Mouse (Mus musculus) liver, embryonic 11.5 days (tissue): ENCODE data around the gene Tfpt. TPM values are rescaled to one million over a fixed set of nuclear protein-coding genes. Genes with fewer than 3 reads are reported as not detected.
A peak's percentile ranks its signal among the peaks of the same experiment; 100 is the strongest.

ENCODE experiments used
- ATAC-seq: fragments of 200-750 bp; cut with Nextera tagmentation; replicated peaks from 2 replicates; pipeline ENCODE4 v1.8.0; 2017; ENCODE audit warnings: moderate number of reproducible peaks, mild to moderate bottlenecking, moderate TSS enrichment, moderate library complexity; ENCODE audit not compliant: low FRiP score
- DNase-seq: peaks from one replicate; pipeline ENCODE4 v3.0.0-alpha.2; 2017; ENCODE audit warnings: low spot score
- H3K27ac ChIP-seq: fragments of 300-500 bp; sonication (generic); 2 replicates; pipeline ENCODE4 v1.5.1; 2014; ENCODE audit warnings: mild to moderate bottlenecking, low read depth, low read length, control low read depth
- H3K27me3 ChIP-seq: fragments of 300-500 bp; sonication (generic); replicated peaks from 2 replicates; pipeline ENCODE4 v1.6.1; 2014; ENCODE audit warnings: low read length, mixed read lengths; ENCODE audit not compliant: control insufficient read depth, insufficient read depth
- H3K36me3 ChIP-seq: fragments of 300-500 bp; sonication (generic); 2 replicates; pipeline ENCODE4 v1.6.1; 2014; ENCODE audit warnings: mild to moderate bottlenecking, low read length, moderate library complexity, mixed read lengths; ENCODE audit not compliant: control insufficient read depth, insufficient read depth
- H3K4me1 ChIP-seq: fragments of 300-500 bp; sonication (generic); replicated peaks from 2 replicates; pipeline ENCODE4 v1.6.1; 2014; ENCODE audit warnings: low read length, mixed read lengths; ENCODE audit not compliant: control insufficient read depth, insufficient read depth
- H3K4me2 ChIP-seq: fragments of 300-500 bp; sonication (generic); 2 replicates; pipeline ENCODE4 v1.6.1; 2014; ENCODE audit warnings: mild to moderate bottlenecking, control low read depth, moderate library complexity
- H3K4me3 ChIP-seq: fragments of 300-500 bp; sonication (generic); 2 replicates; pipeline ENCODE4 v1.5.1; 2014; ENCODE audit warnings: low read depth, low read length, control low read depth
- H3K9ac ChIP-seq: fragments of 300-500 bp; sonication (generic); 2 replicates; pipeline ENCODE4 v1.6.1; 2014; ENCODE audit warnings: low read depth, low read length, control low read depth
- H3K9me3 ChIP-seq: fragments of 300-500 bp; sonication (generic); 2 replicates; pipeline ENCODE4 v1.6.1; 2016; ENCODE audit warnings: low read length, inconsistent platforms, mixed read lengths; ENCODE audit not compliant: control insufficient read depth
- WGBS: fragments of 180-500 bp; shearing (Covaris S2); extraction: QIAGEN DNeasy Blood & Tissue Kit; methylation state at CpG from one replicate; pipeline ENCODE4 v1.1.7; 2014; 5-methylcytosine and 5-hydroxymethylcytosine counted together
- polyA plus RNA-seq: library from polyadenylated mRNA; unstranded; fragments of >200 nt; fragmentation: Nextera tagmentation; extraction: Ambion mirVana; gene quantifications from 2 replicates; pipeline ENCODE4 v1.2.1, GENCODE M21; 2014

Gene Tfpt
- polyA plus RNA-seq, result 21.5 and 24.1 TPM in 2 replicates

DNA sequence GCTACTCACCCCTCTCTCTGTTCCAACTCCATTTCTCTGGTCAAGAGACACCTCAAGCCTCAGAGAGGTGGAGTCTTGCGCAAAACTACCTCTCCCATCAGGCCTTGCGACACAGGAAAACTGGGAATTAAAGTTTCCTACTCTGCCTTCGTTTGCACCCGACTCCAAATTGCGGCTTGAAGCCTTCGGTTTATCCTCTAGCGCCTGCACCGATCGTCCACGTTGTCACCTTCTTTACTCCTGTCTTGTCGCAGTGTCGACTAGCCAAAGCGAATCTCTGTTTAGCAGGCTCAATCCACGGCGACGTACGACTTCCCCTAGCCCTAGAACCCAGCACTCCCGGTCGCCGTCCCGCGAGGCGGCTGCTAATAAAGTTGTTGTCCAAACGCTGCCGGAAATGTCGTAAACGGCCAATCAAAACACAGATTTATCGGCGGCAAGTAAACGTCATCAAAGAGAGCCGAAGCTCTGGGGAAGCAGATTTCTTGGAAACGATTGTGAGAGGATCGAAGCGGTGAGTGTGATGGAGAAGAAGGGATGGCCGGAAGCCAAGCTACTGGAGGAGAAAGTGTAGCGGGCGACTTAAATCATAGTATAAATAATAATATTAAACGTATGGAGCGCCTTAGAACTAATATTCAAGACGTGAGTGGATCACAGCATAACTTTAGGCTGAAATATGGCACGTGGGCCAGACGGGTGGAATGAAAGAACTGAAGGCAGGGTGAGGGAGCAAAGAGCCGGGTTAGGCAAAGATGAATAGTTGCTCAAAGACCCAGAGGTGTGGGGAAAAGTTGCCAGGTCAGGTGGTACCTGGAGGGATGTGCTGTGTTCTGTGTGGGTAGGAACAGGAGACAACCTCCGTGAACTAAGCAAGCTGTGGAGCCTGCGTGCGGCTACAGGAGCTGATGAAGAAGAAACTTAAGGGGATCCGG is at the start of gene Tfpt, which contains the start of gene Prpf31:
TSS of gene Tfpt (minus strand) at position 387 of the 935 bp plus-strand sequence.
TSS of gene Prpf31 (plus strand) at position 443 of the 935 bp plus-strand sequence.
- Histone ChIP-seq H3K4me3 (peak within 1 kb of the TSS; percentile 72), H3K9ac (peak within 1 kb of the TSS; percentile 72), H3K27me3 (no peaks in the 10 kb centered on the region), H3K4me1 (peaks cover 15% of the 10 kb centered on the region), H3K4me2 (peak within 1 kb of the TSS; percentile 87), H3K36me3 (peaks cover 8% of the 10 kb centered on the region; the same call in 1 of the 2 replicates), H3K9me3 (no peaks in the 10 kb centered on the region), H3K27ac (peak within 1 kb of the TSS; percentile 40; the same call in 1 of the 2 replicates)
- ATAC-seq (peak; percentile 86), DNase-seq (peak; percentile 94)
- under 1% methylated on average over 47 of the region's 47 CpGs for WGBS

DNA sequence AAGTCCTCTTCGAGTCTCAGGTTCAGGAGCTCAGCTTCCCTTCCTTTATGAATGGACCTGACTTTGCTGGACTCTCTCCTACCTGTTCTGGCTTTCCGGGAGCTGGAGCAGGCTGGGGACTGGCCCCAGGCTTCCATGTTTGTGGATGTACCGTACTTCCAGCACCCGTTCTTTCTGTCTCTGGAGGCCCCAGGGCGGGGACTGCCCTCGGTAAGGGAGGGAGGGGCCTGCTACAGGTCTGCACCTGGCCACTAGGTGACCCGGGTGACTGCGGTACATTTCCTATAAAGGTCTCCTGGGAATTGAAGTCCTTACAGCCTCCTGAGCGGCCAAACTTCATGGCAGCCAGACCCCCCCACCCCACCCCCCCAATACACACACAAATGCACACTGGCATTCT is 47.6 kb upstream of the Tfpt start, which contains the start of gene Tmc4:
TSS of gene Tmc4 (minus strand) at position 212 of the 400 bp plus-strand sequence.
- H3K4me3 ChIP-seq, result no peak within 1 kb of the TSS
- DNase-seq (no peak), ATAC-seq (no peak)
- H3K36me3 ChIP-seq, result no peaks in the 10 kb centered on the region
- no peaks in the 10 kb centered on the region; the same call in 1 of the 2 replicates for H3K4me1 ChIP-seq
- H3K27me3 ChIP-seq, result no peaks in the 10 kb centered on the region
- H3K4me2 ChIP-seq, result no peak within 1 kb of the TSS
- H3K27ac ChIP-seq, result no peak within 1 kb of the TSS
- no peaks in the 10 kb centered on the region for H3K9me3 ChIP-seq
- H3K9ac ChIP-seq, result no peak within 1 kb of the TSS
- WGBS, result 49% methylated on average over 9 of the region's 9 CpGs

GRCm38 (mm10) chr7:3676371-3676770 is 46.6 kb upstream of the Tfpt start:
- Histone ChIP-seq H3K27me3 (no peaks in the 10 kb centered on the region), H3K36me3 (no peaks in the 10 kb centered on the region), H3K4me2 (no peak overlapping the region), H3K27ac (no peak overlapping the region; the same call in 1 of the 2 replicates), H3K4me3 (no peak overlapping the region), H3K9ac (no peak overlapping the region), H3K4me1 (no peaks in the 10 kb centered on the region; the same call in 1 of the 2 replicates), H3K9me3 (no peaks in the 10 kb centered on the region)
- WGBS, result 82% methylated on average over 12 of the region's 12 CpGs
- no peak for DNase-seq
- no peak for ATAC-seq

DNA sequence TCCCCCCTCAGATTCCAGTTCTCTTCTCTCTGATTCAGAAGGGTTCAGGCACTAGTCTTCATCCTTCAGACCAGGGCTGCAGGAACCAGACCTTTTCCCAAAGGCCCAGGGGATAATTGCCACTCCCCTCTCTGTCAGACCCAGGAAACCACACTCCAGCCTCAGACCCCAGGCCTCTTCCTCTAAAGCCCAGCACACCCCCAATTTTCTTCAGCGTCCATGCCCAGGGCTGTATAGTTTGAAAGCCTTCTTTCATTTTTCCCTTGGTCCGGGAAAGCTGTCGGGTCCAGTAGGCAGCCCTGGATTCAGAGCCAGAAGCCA is 45.5 kb upstream of the Tfpt start:
- Histone ChIP-seq H3K9me3 (no peaks in the 10 kb centered on the region), H3K4me2 (no peak overlapping the region), H3K4me3 (no peak overlapping the region), H3K27me3 (no peaks in the 10 kb centered on the region), H3K9ac (no peak overlapping the region), H3K27ac (no peak overlapping the region), H3K36me3 (no peaks in the 10 kb centered on the region), H3K4me1 (no peaks in the 10 kb centered on the region; the same call in 1 of the 2 replicates)
- DNase-seq (no peak), ATAC-seq (peak; percentile 21; the same call in 1 of the 2 replicates)
- WGBS, result 53% methylated on average over 3 of the region's 3 CpGs

GRCm38 (mm10) chr7:3674507-3675227 is 44.9 kb upstream of the Tfpt start:
- Histone ChIP-seq H3K4me1 (no peaks in the 10 kb centered on the region; the same call in 1 of the 2 replicates), H3K9ac (no peak overlapping the region), H3K9me3 (no peaks in the 10 kb centered on the region), H3K4me2 (no peak overlapping the region), H3K27ac (no peak overlapping the region), H3K36me3 (no peaks in the 10 kb centered on the region), H3K4me3 (no peak overlapping the region), H3K27me3 (no peaks in the 10 kb centered on the region)
- DNase-seq (peak; percentile 67), ATAC-seq (peak; percentile 84)
- whole genome bisulfite sequencing, result 59% methylated on average over 10 of the region's 10 CpGs

- peak overlapping the region; percentile 71 for H3K4me3 ChIP-seq
- 18% methylated on average over 14 of the region's 14 CpGs for WGBS
- peak overlapping the region; percentile 66 for H3K9ac ChIP-seq
- peak overlapping the region; percentile 46; the same call in 1 of the 2 replicates for H3K27ac ChIP-seq
- DNase-seq, result no peak
- peak overlapping the region; percentile 92 for H3K4me2 ChIP-seq
- peaks cover 8% of the 10 kb centered on the region; the same call in 1 of the 2 replicates for H3K36me3 ChIP-seq
- peak; percentile 30 for ATAC-seq
- peaks cover 14% of the 10 kb centered on the region for H3K4me1 ChIP-seq
- H3K27me3 ChIP-seq, result no peaks in the 10 kb centered on the region
- H3K9me3 ChIP-seq, result no peaks in the 10 kb centered on the region
Observed at GRCm38 (mm10) chr7:3666921-3667391, 37.2 kb upstream of the Tfpt start.

DNA sequence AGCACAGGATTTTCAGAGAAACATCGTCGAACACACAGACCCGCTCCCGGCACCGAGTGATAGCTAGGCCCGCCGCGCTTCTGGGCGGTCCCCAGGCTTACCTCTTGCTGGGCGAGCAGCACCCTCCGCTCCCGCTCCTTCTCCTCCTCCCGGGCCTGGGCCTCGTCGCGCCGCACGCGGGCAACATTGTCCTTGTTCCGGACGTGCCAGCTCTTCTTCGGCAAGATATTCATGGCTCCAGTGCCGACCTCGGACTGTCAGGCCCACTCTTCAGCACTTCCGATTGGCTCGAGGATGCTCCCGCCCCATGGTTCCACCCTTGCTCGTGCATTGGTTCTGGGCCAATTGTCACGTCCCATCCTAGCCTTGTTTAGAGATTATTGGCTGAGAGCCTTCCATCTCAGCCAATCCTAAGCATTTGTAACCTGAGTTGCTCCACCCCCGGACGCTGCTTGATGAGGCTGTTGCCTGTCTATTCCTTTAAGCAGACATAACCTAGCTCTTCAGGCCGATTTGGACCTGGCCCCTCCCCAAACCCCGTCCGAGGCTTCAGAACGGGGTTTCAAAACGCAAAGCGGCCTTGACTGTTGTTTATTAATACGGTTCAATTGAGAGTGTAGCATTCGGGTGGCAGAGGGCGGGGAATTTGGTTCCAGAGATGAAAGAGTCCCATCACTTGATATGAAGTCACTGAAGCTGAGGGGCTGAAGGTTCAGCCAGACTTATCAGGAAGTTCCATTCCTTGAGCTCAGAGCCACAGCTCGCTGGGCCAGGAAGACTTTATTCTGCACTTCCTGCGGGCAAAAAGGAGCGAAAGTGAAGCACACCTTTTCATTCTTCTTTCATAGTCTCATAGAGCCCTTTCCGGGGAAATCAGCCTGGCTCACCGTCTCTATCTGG is 35.7 kb upstream of the Tfpt start, which contains the start of gene Leng1:
TSS of gene Leng1 (minus strand) at position 626 of the 900 bp plus-strand sequence.
- H3K4me2 ChIP-seq, result peak within 1 kb of the TSS; percentile 92
- H3K9ac ChIP-seq, result peak within 1 kb of the TSS; percentile 82
- DNase-seq (peak; percentile 84), ATAC-seq (peak; percentile 96)
- peak within 1 kb of the TSS; percentile 93 for H3K27ac ChIP-seq
- peak within 1 kb of the TSS; percentile 71 for H3K4me3 ChIP-seq
- H3K4me1 ChIP-seq, result peaks cover 14% of the 10 kb centered on the region
- WGBS, result 3% methylated on average over 45 of the region's 45 CpGs
- H3K27me3 ChIP-seq, result no peaks in the 10 kb centered on the region
- H3K36me3 ChIP-seq, result peaks cover 19% of the 10 kb centered on the region
- no peaks in the 10 kb centered on the region for H3K9me3 ChIP-seq
